Mouse (Mus musculus): ENCODE results near the gene Tshr.

GRCm38 (mm10) chr12:91416828-91417227, 32.5 kb downstream of the Tshr start:
- TF ChIP-seq CTCF (IDR thresholded peaks at IDR 0.05; ENCODE audit: low read depth), result no peak
- TF ChIP-seq EP300 (IDR thresholded peaks at IDR 0.05; ENCODE audit: low read depth), result no peak
